Mouse (Mus musculus) embryonic facial prominence, embryonic 11.5 days (tissue): ENCODE results near the gene Mtg2. TPM values are rescaled to one million over a fixed set of nuclear protein-coding genes. Genes with fewer than 3 reads are reported as not detected.

Experiments
- polyA plus RNA-seq: library from polyadenylated mRNA; unstranded; fragments of >200 nt; fragmentation: Nextera tagmentation; extraction: Ambion mirVana; gene quantifications from 2 replicates; pipeline ENCODE4 v1.2.1, GENCODE M21; 2014

Gene Mtg2
- polyA plus RNA-seq, 1 experiment from 2014 or later = 25.5 TPM

Other genes starting within 250 kb of the Mtg2 start
- gene Taf4, start 93.9 kb upstream of the Mtg2 start, polyA plus RNA-seq = 4.4 and 4.9 TPM in 2 replicates
- gene Lsm14b, start 45.6 kb upstream of the Mtg2 start, polyA plus RNA-seq = 9.8 and 11.1 TPM in 2 replicates
- 751 and 753 TPM in 2 replicates for gene Psma7, start 28.2 kb upstream of the Mtg2 start, polyA plus RNA-seq
- gene Ss18l1, start 28.1 kb upstream of the Mtg2 start, polyA plus RNA-seq = 8.0 and 9.5 TPM in 2 replicates
- 0.41 and 0.52 TPM in 2 replicates for gene Hrh3, start 33.9 kb downstream of the Mtg2 start, polyA plus RNA-seq
- 31.5 and 33.0 TPM in 2 replicates for gene Osbpl2, start 48.7 kb downstream of the Mtg2 start, polyA plus RNA-seq
- gene Adrm1, start 100.9 kb downstream of the Mtg2 start, polyA plus RNA-seq = 157 and 169 TPM in 2 replicates
- 6.9 and 11.5 TPM in 2 replicates for gene Lama5, start 155.3 kb downstream of the Mtg2 start, polyA plus RNA-seq
- gene Rps21, start 186.8 kb downstream of the Mtg2 start, polyA plus RNA-seq = 516 and 527 TPM in 2 replicates
- 14.5 and 14.8 TPM in 2 replicates for gene Cables2, start 202.9 kb downstream of the Mtg2 start, polyA plus RNA-seq
- gene Rbbp8nl, start 219.3 kb downstream of the Mtg2 start, polyA plus RNA-seq = 0.20 and 0.35 TPM in 2 replicates